Mouse (Mus musculus) brain, adult 10 weeks (tissue): ENCODE measurements around the gene Smim17. TPM values are rescaled to one million over a fixed set of nuclear protein-coding genes. Genes with fewer than 3 reads are reported as not detected.

Source experiments
- polyA plus RNA-seq: library from polyadenylated mRNA; stranded (reverse); fragments of 350-450 nt; fragmentation: Illumina TruSeq; extraction: RNeasy Lipid Tissue Mini Kit (QIAGEN cat#74804); gene quantifications from one replicate; pipeline ENCODE4 v1.2.3, GENCODE M21; 2015; ENCODE audit warnings: low read depth, low replicate concordance

The Smim17 gene
- 18.7 TPM for polyA plus RNA-seq

GRCm38 (mm10) chr7:6397996-6398975, at the start of gene Smim17:
Gene Smim17 (plus strand): TSS chr7:6398715.

GRCm38 (mm10) chr7:6363047-6363488, 35.4 kb upstream of the Smim17 start, which contains the start of gene Zfp78:
Gene Zfp78 (plus strand): TSS chr7:6363280.

DNA sequence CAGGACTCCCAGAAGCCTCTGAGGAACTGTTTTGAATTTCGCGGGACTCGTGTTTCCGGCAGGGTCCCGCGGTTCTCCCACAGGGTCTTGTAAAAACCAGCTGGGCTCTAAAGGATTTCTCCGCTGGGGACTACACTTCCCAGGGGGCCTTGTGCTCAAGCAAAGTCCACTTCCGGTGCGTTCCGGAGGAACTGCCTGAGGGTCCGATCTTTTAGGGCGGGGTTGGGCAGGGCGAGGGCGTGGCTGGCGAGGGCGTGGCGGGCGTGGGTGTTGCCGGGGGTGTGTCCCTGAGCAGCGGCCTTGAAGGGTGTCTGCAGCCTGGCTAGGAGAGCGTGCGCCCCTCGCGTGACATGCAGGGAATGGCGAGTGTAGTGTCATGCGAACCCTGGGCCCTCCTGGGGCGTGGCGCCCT, 15.5 kb upstream of the Smim17 start, which contains the start of gene Zfp28:
Gene Zfp28, plus strand, starts transcription at position 252 of the 412 bp plus-strand sequence.

GRCm38 (mm10) chr7:6410043-6410442, 11.5 kb downstream of the Smim17 start, which contains the start of gene Gm20715:
Gene Gm20715 (plus strand): TSS chr7:6410277.

DNA sequence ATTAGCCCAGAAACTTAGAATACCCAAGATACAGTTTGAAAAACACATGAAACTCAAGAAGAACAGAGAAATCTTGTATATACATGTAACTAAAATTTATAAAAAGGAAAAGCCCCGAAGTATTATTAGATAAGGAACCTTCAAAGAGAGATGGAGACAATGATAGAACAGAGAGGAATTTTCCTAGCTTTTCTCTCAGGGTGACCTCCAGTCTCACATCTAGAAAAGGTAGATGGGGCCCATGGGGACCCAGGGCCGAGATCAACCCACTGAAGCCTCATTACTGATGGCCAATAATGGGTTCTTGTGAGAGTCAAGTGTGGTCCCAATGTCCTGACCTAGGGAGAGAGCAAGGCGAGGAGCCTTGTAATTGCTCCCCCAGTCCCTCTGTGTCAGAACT, 39.9 kb downstream of the Smim17 start, which contains the start of gene Olfr1344:
Gene Olfr1344, plus strand, starts transcription at position 301 of the 400 bp plus-strand sequence.

GRCm38 (mm10) chr7:6455868-6456267, 57.4 kb downstream of the Smim17 start, which contains the start of gene Olfr1336:
Gene Olfr1336 (plus strand): TSS chr7:6456168.

DNA sequence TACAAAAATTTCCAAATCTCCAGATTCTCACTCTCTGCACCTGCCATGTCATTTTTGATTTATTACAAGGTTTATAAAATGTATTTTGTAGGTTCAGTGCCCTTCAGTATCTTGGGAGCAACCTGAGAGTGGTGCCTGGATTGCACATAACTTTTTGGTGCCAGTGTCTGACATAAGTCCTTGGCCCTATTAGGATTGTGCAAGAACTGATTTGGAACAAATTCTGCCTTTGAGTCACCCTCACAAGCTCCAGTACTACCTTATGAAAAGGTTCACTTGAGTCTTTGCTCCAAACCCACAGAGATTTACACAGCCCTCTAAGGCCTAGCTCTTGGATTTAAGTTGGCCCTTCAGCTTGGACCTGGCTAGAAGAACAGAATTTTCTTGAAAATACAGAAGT, 68.4 kb downstream of the Smim17 start, which contains the start of gene Olfr1346:
Gene Olfr1346, plus strand, starts transcription at position 151 of the 400 bp plus-strand sequence.

Other genes starting within 250 kb of the Smim17 start
- gene Zfp787, start 242.7 kb upstream of the Smim17 start, polyA plus RNA-seq: 26.4 TPM
- 38.9 TPM for gene Zfp444, start 226.5 kb upstream of the Smim17 start, polyA plus RNA-seq
- not detected for gene Galp, start 201.6 kb upstream of the Smim17 start, polyA plus RNA-seq
- not detected for gene Zscan5b, start 176.4 kb upstream of the Smim17 start, polyA plus RNA-seq
- not detected for gene Epp13, start 146.0 kb upstream of the Smim17 start, polyA plus RNA-seq
- gene Zfp667, start 112.1 kb upstream of the Smim17 start, polyA plus RNA-seq: 10.2 TPM
- 6.4 TPM for gene Zfp583, start 67.4 kb upstream of the Smim17 start, polyA plus RNA-seq
- gene Gm3854, start 55.0 kb upstream of the Smim17 start, polyA plus RNA-seq: 5.1 TPM
- gene Zfp78, start 35.4 kb upstream of the Smim17 start, polyA plus RNA-seq: 4.1 TPM
- gene Zfp28, start 15.4 kb upstream of the Smim17 start, polyA plus RNA-seq: 5.9 TPM
- gene Gm20715, start 11.6 kb downstream of the Smim17 start, polyA plus RNA-seq: 0.13 TPM
- gene Olfr1344, start 40.0 kb downstream of the Smim17 start, polyA plus RNA-seq: 1.2 TPM
- not detected for gene Olfr1336, start 57.5 kb downstream of the Smim17 start, polyA plus RNA-seq
- gene Olfr1346, start 68.4 kb downstream of the Smim17 start, polyA plus RNA-seq: not detected
- gene Olfr5, start 88.2 kb downstream of the Smim17 start, polyA plus RNA-seq: not detected
- gene Olfr1347, start 101.0 kb downstream of the Smim17 start, polyA plus RNA-seq: not detected
- not detected for gene Olfr1348, start 110.0 kb downstream of the Smim17 start, polyA plus RNA-seq
- not detected for gene Olfr1349, start 124.2 kb downstream of the Smim17 start, polyA plus RNA-seq
- gene Olfr1350, start 166.1 kb downstream of the Smim17 start, polyA plus RNA-seq: not detected